Mouse (Mus musculus) midbrain, embryonic 14.5 days (tissue): ENCODE measurements at regions not wholly inside any gene's neighbourhood (a gene's known extent, or its start where the extent isn't known, plus 50 kb on each side); places are given as distances from the start of the nearest gene placed in this dataset.

Source experiments
- ATAC-seq: fragments of 200-750 bp; cut with Nextera tagmentation; 2 replicates; pipeline ENCODE4 v1.8.0; 2017; ENCODE audit warnings: moderate number of reproducible peaks, moderate library complexity; ENCODE audit not compliant: low FRiP score, low TSS enrichment
- DNase-seq: peaks from one replicate; pipeline ENCODE4 v3.0.0-alpha.2; 2015
- H3K27ac ChIP-seq: fragments of 300-500 bp; sonication (generic); replicated peaks from 2 replicates; pipeline ENCODE4 v1.5.1; 2014; ENCODE audit warnings: mild to moderate bottlenecking, low read depth, low read length, moderate library complexity
- H3K27me3 ChIP-seq: fragments of 300-500 bp; sonication (generic); 2 replicates; pipeline ENCODE4 v1.6.1; 2014; ENCODE audit warnings: low read length, control low read depth, mixed read lengths; ENCODE audit not compliant: control insufficient read depth, insufficient read depth
- H3K36me3 ChIP-seq: fragments of 300-500 bp; sonication (generic); 2 replicates; pipeline ENCODE4 v1.6.1; 2014; ENCODE audit warnings: low read length, control low read depth; ENCODE audit not compliant: control insufficient read depth, insufficient read depth
- H3K4me1 ChIP-seq: fragments of 300-500 bp; sonication (generic); 2 replicates; pipeline ENCODE4 v1.6.1; 2014; ENCODE audit warnings: mild to moderate bottlenecking, antibody characterized with exemption, low read length, control low read depth; ENCODE audit not compliant: control insufficient read depth, insufficient read depth
- H3K4me2 ChIP-seq: fragments of 300-500 bp; sonication (generic); 2 replicates; pipeline ENCODE4 v1.6.1; 2014; ENCODE audit warnings: mild to moderate bottlenecking, low read length, moderate library complexity
- H3K4me3 ChIP-seq: fragments of 300-500 bp; sonication (generic); replicated peaks from 2 replicates; pipeline ENCODE4 v1.5.1; 2014; ENCODE audit warnings: low read depth, low read length
- H3K9ac ChIP-seq: fragments of 300-500 bp; sonication (generic); replicated peaks from 2 replicates; pipeline ENCODE4 v1.6.1; 2014; ENCODE audit warnings: mild to moderate bottlenecking, low read length, moderate library complexity
- H3K9me3 ChIP-seq: fragments of 300-500 bp; sonication (generic); 2 replicates; pipeline ENCODE4 v1.6.1; 2016; ENCODE audit warnings: low read length, control low read depth, mixed read lengths; ENCODE audit not compliant: control insufficient read depth
- WGBS: fragments of 180-500 bp; shearing (Covaris S2); extraction: QIAGEN DNeasy Blood & Tissue Kit; methylation state at CpG from one replicate; pipeline ENCODE4 v1.1.7; 2014; 5-methylcytosine and 5-hydroxymethylcytosine counted together

DNA sequence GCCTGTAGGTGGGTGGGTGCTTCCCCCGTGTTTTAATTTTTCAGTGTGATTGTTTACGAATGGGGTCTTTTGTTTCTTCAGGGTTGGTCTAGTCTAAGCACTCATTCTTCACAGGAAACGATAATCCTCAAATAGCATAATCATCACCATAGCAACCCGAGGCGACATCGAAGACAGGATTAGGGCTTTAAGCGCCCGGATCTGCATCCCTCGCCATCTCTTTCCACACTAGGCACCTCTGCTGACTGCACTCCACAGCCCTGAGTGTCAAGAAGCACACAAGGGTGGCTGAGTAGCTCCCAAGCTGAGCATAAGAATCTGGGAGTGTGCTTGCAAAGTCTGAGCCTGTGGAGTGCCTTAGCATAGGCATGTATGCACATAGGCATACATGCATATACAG lies 145.2 kb upstream of the Cdh4 start:
- peak; percentile 67; the same call in 1 of the 2 replicates for ATAC-seq
- DNase-seq = peak; percentile 84
- WGBS = 6% methylated on average over 9 of the region's 9 CpGs
- H3K27ac ChIP-seq = peak overlapping the region; percentile 28
- H3K4me1 ChIP-seq = peaks cover 36% of the 10 kb centered on the region
- H3K9ac ChIP-seq = no peak overlapping the region
- H3K4me2 ChIP-seq = no peak overlapping the region
- H3K36me3 ChIP-seq = no peaks in the 10 kb centered on the region
- H3K27me3 ChIP-seq = no peaks in the 10 kb centered on the region
- H3K4me3 ChIP-seq = no peak overlapping the region
- H3K9me3 ChIP-seq = no peaks in the 10 kb centered on the region

DNA sequence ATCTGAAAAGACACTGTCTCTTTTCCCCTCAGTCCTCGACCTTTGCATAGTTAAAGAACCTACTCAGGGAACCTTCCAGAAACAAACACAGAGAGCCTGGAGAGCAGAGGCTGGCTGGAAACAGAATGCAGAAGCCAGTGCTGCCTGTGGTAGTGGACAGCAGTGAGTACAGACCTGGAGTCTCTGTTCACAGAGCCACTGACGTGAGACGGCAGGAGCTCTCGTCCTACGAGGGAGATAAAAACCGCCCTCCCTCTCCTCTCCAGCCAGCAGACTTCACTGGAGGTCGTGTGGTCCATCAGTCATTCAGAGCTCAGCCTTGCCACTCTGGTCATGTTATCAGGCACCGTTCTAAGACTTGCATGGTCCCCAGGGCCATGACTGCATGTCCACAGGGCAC lies 138.5 kb upstream of the Cdh4 start:
- H3K4me2 ChIP-seq = no peak overlapping the region
- H3K4me3 ChIP-seq = no peak overlapping the region
- H3K27me3 ChIP-seq = 0 out of 2 replicates have a peak, but pooled peaks cover 4% of the 10 kb centered on the region
- DNase-seq (no peak), ATAC-seq (no peak)
- peaks cover 24% of the 10 kb centered on the region for H3K4me1 ChIP-seq
- H3K36me3 ChIP-seq = no peaks in the 10 kb centered on the region
- no peaks in the 10 kb centered on the region for H3K9me3 ChIP-seq
- H3K9ac ChIP-seq = no peak overlapping the region
- 43% methylated on average over 8 of the region's 8 CpGs for WGBS
- no peak overlapping the region for H3K27ac ChIP-seq

GRCm38 (mm10) chr2:179307286-179307931 lies 134.8 kb upstream of the Cdh4 start:
- 2% methylated on average over 11 of the region's 11 CpGs for WGBS
- H3K4me1 ChIP-seq = peaks cover 24% of the 10 kb centered on the region

GRCm38 (mm10) chr2:179307932-179308303 lies 134.3 kb upstream of the Cdh4 start:
- ATAC-seq (no peak; the same call in 1 of the 2 replicates), DNase-seq (no peak)
- Histone ChIP-seq H3K9me3 (no peaks in the 10 kb centered on the region), H3K4me3 (no peak overlapping the region), H3K4me1 (peaks cover 24% of the 10 kb centered on the region), H3K27me3 (0 out of 2 replicates have a peak, but pooled peaks cover 4% of the 10 kb centered on the region), H3K36me3 (no peaks in the 10 kb centered on the region), H3K27ac (peak overlapping the region; percentile 73), H3K9ac (no peak overlapping the region), H3K4me2 (no peak overlapping the region)
- WGBS = 44% methylated on average over 3 of the region's 3 CpGs

More at GRCm38 (mm10) chr2:179307286-179307931, 134.8 kb upstream of the Cdh4 start:
- DNase-seq (peak; percentile 85), ATAC-seq (peak; percentile 83)
- H3K9me3 ChIP-seq = no peaks in the 10 kb centered on the region
- no peak overlapping the region for H3K4me3 ChIP-seq
- no peak overlapping the region; the same call in 1 of the 2 replicates for H3K9ac ChIP-seq
- peak overlapping the region; percentile 73 for H3K27ac ChIP-seq
- H3K27me3 ChIP-seq = 0 out of 2 replicates have a peak, but pooled peaks cover 4% of the 10 kb centered on the region
- no peak overlapping the region for H3K4me2 ChIP-seq
- no peaks in the 10 kb centered on the region for H3K36me3 ChIP-seq

GRCm38 (mm10) chr2:179318046-179318445 lies 124.2 kb upstream of the Cdh4 start:
- ATAC-seq (no peak), DNase-seq (no peak)
- Histone ChIP-seq H3K27me3 (no peaks in the 10 kb centered on the region), H3K36me3 (no peaks in the 10 kb centered on the region), H3K9ac (no peak overlapping the region), H3K4me2 (no peak overlapping the region), H3K9me3 (peaks cover 6% of the 10 kb centered on the region; the same call in 1 of the 2 replicates), H3K4me1 (no peaks in the 10 kb centered on the region), H3K4me3 (no peak overlapping the region), H3K27ac (no peak overlapping the region)
- 53% methylated on average over 6 of the region's 6 CpGs for WGBS

GRCm38 (mm10) chr2:179325242-179325641 lies 117.0 kb upstream of the Cdh4 start:
- Histone ChIP-seq H3K4me1 (no peaks in the 10 kb centered on the region), H3K27ac (no peak overlapping the region), H3K4me2 (no peak overlapping the region), H3K9ac (no peak overlapping the region), H3K4me3 (no peak overlapping the region), H3K27me3 (no peaks in the 10 kb centered on the region), H3K9me3 (peaks cover 2% of the 10 kb centered on the region; the same call in 1 of the 2 replicates), H3K36me3 (no peaks in the 10 kb centered on the region)
- DNase-seq (no peak), ATAC-seq (no peak)
- WGBS = 41% methylated on average over 5 of the region's 5 CpGs

DNA sequence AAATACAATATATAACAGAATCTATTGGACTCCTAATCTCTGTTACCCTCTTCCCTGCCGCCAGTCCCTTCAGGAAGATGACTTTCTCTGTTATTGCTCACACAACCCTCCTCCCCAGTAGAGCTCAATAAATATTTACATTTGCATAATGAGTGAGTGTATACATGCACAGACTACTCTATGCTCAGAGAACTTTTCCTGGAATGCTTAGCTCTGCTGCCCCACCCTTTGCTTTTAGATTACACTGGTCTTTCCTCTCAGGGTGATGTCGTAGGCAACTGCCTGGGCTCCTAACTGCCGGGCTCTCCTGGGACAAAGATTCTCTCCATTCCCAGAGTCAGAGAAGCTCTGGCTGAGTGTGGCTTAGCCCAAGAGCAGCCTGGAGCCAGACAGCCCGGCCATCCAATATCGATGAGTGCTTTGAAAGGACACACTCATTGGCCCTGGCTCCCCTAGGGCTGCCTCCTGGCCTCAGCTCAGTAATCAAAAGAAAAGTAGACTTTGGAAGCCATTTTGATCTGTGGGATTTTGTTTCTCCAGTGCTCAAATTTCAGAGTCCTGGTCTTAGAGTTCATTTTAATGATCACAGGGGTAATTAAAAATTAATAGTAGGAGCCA lies 109.2 kb upstream of the Cdh4 start:
- Histone ChIP-seq H3K36me3 (no peaks in the 10 kb centered on the region), H3K27me3 (no peaks in the 10 kb centered on the region), H3K9me3 (no peaks in the 10 kb centered on the region), H3K27ac (no peak overlapping the region), H3K4me2 (no peak overlapping the region), H3K4me3 (no peak overlapping the region), H3K4me1 (peaks cover 7% of the 10 kb centered on the region; the same call in 1 of the 2 replicates), H3K9ac (no peak overlapping the region)
- no peak for ATAC-seq
- WGBS = 55% methylated on average over 5 of the region's 5 CpGs
- peak; percentile 12 for DNase-seq

- no peaks in the 10 kb centered on the region for H3K27me3 ChIP-seq
- H3K36me3 ChIP-seq = no peaks in the 10 kb centered on the region
- no peaks in the 10 kb centered on the region for H3K9me3 ChIP-seq
- H3K4me3 ChIP-seq = no peak overlapping the region
- ATAC-seq (no peak), DNase-seq (no peak)
- no peak overlapping the region for H3K9ac ChIP-seq
- H3K27ac ChIP-seq = no peak overlapping the region
- 76% methylated on average over 5 of the region's 5 CpGs for WGBS
- no peak overlapping the region for H3K4me2 ChIP-seq
- H3K4me1 ChIP-seq = peaks cover 7% of the 10 kb centered on the region; the same call in 1 of the 2 replicates
Observed at GRCm38 (mm10) chr2:179333587-179333986, 108.6 kb upstream of the Cdh4 start.

DNA sequence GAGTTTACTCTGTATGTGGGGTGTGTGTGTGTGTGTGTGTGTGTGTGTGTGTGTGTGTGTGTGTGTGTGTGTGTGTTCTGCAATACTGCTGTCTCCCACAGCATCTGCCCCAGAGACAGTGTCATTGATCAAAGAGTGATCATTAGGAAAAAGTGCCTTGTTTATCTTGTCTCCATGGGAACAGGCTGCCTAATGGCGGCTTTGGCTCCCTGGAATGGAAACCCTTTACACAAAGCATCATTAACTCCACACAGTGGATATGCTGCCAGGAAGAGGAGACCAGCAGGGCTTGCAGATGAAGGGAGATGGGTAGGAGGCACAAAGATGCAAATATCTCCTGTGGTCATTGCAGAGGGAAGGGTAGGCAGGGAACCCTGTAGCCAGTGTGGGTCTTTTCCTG lies 106.0 kb upstream of the Cdh4 start:
- ATAC-seq (no peak), DNase-seq (peak; percentile 58)
- Histone ChIP-seq H3K9me3 (no peaks in the 10 kb centered on the region), H3K4me2 (no peak overlapping the region), H3K4me1 (peaks cover 7% of the 10 kb centered on the region; the same call in 1 of the 2 replicates), H3K27ac (0 out of 2 replicates have a peak overlapping the region, but pooled peaks have one; percentile 26), H3K4me3 (no peak overlapping the region), H3K36me3 (no peaks in the 10 kb centered on the region), H3K27me3 (no peaks in the 10 kb centered on the region), H3K9ac (no peak overlapping the region)
- WGBS = 13% methylated on average over 1 of the region's 1 CpGs
